Mouse (Mus musculus): ENCODE results near the gene Gm49369. TPM values are rescaled to one million over a fixed set of nuclear protein-coding genes. Genes with fewer than 3 reads are reported as not detected.

Gene Gm49369
- polyA plus RNA-seq, 1 experiment = not detected

- Histone ChIP-seq H3K4me3 (ENCODE audit: low read depth, low read length) (no peak overlapping the region), H3K36me3 (ENCODE audit: control insufficient read depth, insufficient read depth, low read length) (no peaks in the 10 kb centered on the region), H3K27ac (ENCODE audit: insufficient read depth, low read depth, low read length) (no peak overlapping the region), H3K27me3 (ENCODE audit: control insufficient read depth, insufficient read depth, low read length) (no peaks in the 10 kb centered on the region), H3K4me1 (ENCODE audit: control insufficient read depth, insufficient read depth, insufficient read length, low read length) (peaks cover 10% of the 10 kb centered on the region; the same call in 1 of the 2 replicates)
- WGBS = 62% methylated on average over 6 of the region's 6 CpGs
- no peak for TF ChIP-seq POLR2A (IDR thresholded peaks at IDR 0.05; ENCODE audit: low read depth, low read length)
- no peak for TF ChIP-seq CTCF (IDR thresholded peaks at IDR 0.05; ENCODE audit: extremely low read depth, insufficient read length, insufficient replicate concordance, low read depth, low read length)
These were observed 12.1 kb upstream of the Gm49369 start for GRCm38 (mm10) chr7:142394261-142395190.

- no peaks in the 10 kb centered on the region for H3K27me3 ChIP-seq (ENCODE audit: control insufficient read depth, insufficient read depth, low read length)
- H3K4me3 ChIP-seq (ENCODE audit: low read depth, low read length) = no peak overlapping the region
- no peaks in the 10 kb centered on the region for H3K36me3 ChIP-seq (ENCODE audit: control insufficient read depth, insufficient read depth, low read length)
- peaks cover 9% of the 10 kb centered on the region; the same call in 1 of the 2 replicates for H3K4me1 ChIP-seq (ENCODE audit: control insufficient read depth, insufficient read depth, insufficient read length, low read length)
- TF ChIP-seq CTCF (IDR thresholded peaks at IDR 0.05; ENCODE audit: extremely low read depth, insufficient read length, insufficient replicate concordance, low read depth, low read length) = no peak
- TF ChIP-seq POLR2A (IDR thresholded peaks at IDR 0.05; ENCODE audit: low read depth, low read length) = no peak
- 25% methylated on average over 4 of the region's 4 CpGs for WGBS
- H3K27ac ChIP-seq (ENCODE audit: insufficient read depth, low read depth, low read length) = no peak overlapping the region
These were observed 10.7 kb upstream of the Gm49369 start for GRCm38 (mm10) chr7:142393191-142393590.

GRCm38 (mm10) chr7:142391609-142392008, 9.1 kb upstream of the Gm49369 start:
- Histone ChIP-seq H3K4me1 (ENCODE audit: control insufficient read depth, insufficient read depth, insufficient read length, low read length) (peaks cover 8% of the 10 kb centered on the region; the same call in 1 of the 2 replicates), H3K4me3 (ENCODE audit: low read depth, low read length) (no peak overlapping the region), H3K27me3 (ENCODE audit: control insufficient read depth, insufficient read depth, low read length) (no peaks in the 10 kb centered on the region), H3K36me3 (ENCODE audit: control insufficient read depth, insufficient read depth, low read length) (no peaks in the 10 kb centered on the region), H3K27ac (ENCODE audit: insufficient read depth, low read depth, low read length) (no peak overlapping the region)
- WGBS = 55% methylated on average over 4 of the region's 4 CpGs
- no peak for TF ChIP-seq POLR2A (IDR thresholded peaks at IDR 0.05; ENCODE audit: low read depth, low read length)
- no peak for TF ChIP-seq CTCF (IDR thresholded peaks at IDR 0.05; ENCODE audit: extremely low read depth, insufficient read length, insufficient replicate concordance, low read depth, low read length)

GRCm38 (mm10) chr7:142391108-142391507, 8.6 kb upstream of the Gm49369 start:
- no peak overlapping the region for H3K4me3 ChIP-seq (ENCODE audit: low read depth, low read length)
- TF ChIP-seq CTCF (IDR thresholded peaks at IDR 0.05; ENCODE audit: extremely low read depth, insufficient read length, insufficient replicate concordance, low read depth, low read length) (no peak), POLR2A (IDR thresholded peaks at IDR 0.05; ENCODE audit: low read depth, low read length) (no peak)
- no peaks in the 10 kb centered on the region for H3K27me3 ChIP-seq (ENCODE audit: control insufficient read depth, insufficient read depth, low read length)
- 64% methylated on average over 3 of the region's 3 CpGs for whole genome bisulfite sequencing
- peaks cover 13% of the 10 kb centered on the region; the same call in 1 of the 2 replicates for H3K4me1 ChIP-seq (ENCODE audit: control insufficient read depth, insufficient read depth, insufficient read length, low read length)
- H3K36me3 ChIP-seq (ENCODE audit: control insufficient read depth, insufficient read depth, low read length) = no peaks in the 10 kb centered on the region
- no peak overlapping the region for H3K27ac ChIP-seq (ENCODE audit: insufficient read depth, low read depth, low read length)

- 77% methylated on average over 3 of the region's 3 CpGs for WGBS
These were observed 7.6 kb upstream of the Gm49369 start for GRCm38 (mm10) chr7:142389961-142390650.

GRCm38 (mm10) chr7:142388740-142389139, 6.3 kb upstream of the Gm49369 start:
- TF ChIP-seq CTCF (IDR thresholded peaks at IDR 0.05; ENCODE audit: extremely low read depth, insufficient read length, insufficient replicate concordance, low read depth, low read length) (no peak), POLR2A (IDR thresholded peaks at IDR 0.05; ENCODE audit: low read depth, low read length) (no peak)
- Histone ChIP-seq H3K4me3 (ENCODE audit: low read depth, low read length) (no peak overlapping the region), H3K27me3 (ENCODE audit: control insufficient read depth, insufficient read depth, low read length) (no peaks in the 10 kb centered on the region), H3K4me1 (ENCODE audit: control insufficient read depth, insufficient read depth, insufficient read length, low read length) (peaks cover 17% of the 10 kb centered on the region; the same call in 1 of the 2 replicates), H3K36me3 (ENCODE audit: control insufficient read depth, insufficient read depth, low read length) (peaks cover 12% of the 10 kb centered on the region), H3K27ac (ENCODE audit: insufficient read depth, low read depth, low read length) (no peak overlapping the region)
- WGBS = 95% methylated on average over 2 of the region's 2 CpGs

More at GRCm38 (mm10) chr7:142389961-142390650, 7.6 kb upstream of the Gm49369 start:
- no peaks in the 10 kb centered on the region; the same call in 1 of the 2 replicates for H3K36me3 ChIP-seq (ENCODE audit: control insufficient read depth, insufficient read depth, low read length)
- H3K4me1 ChIP-seq (ENCODE audit: control insufficient read depth, insufficient read depth, insufficient read length, low read length) = peaks cover 19% of the 10 kb centered on the region; the same call in 1 of the 2 replicates
- H3K27ac ChIP-seq (ENCODE audit: insufficient read depth, low read depth, low read length) = no peak overlapping the region
- TF ChIP-seq CTCF (IDR thresholded peaks at IDR 0.05; ENCODE audit: extremely low read depth, insufficient read length, insufficient replicate concordance, low read depth, low read length) = no peak
- TF ChIP-seq POLR2A (IDR thresholded peaks at IDR 0.05; ENCODE audit: low read depth, low read length) = no peak
- no peak overlapping the region for H3K4me3 ChIP-seq (ENCODE audit: low read depth, low read length)
- H3K27me3 ChIP-seq (ENCODE audit: control insufficient read depth, insufficient read depth, low read length) = no peaks in the 10 kb centered on the region
